Mouse (Mus musculus) cortical plate, adult 2 months (tissue): ENCODE results near the gene Ipo4.

Experiments
- CTCF ChIP-seq: fragments of 200-500 bp; IDR thresholded peaks from 2 replicates; pipeline ENCODE4 v1.5.1; 2011; ENCODE audit warnings: mild to moderate bottlenecking, control low read depth, low read length; ENCODE audit not compliant: insufficient read depth; ENCODE audit errors: extremely low read depth
- POLR2A ChIP-seq: fragments of 200-500 bp; IDR thresholded peaks from 2 replicates; pipeline ENCODE4 v1.6.1; 2011; ENCODE audit warnings: mild to moderate bottlenecking, low read length, control low read depth; ENCODE audit not compliant: insufficient read depth; ENCODE audit errors: extremely low read depth

GRCm38 (mm10) chr14:55641291-55641690 is 5.5 kb upstream of the Ipo4 start:
- TF ChIP-seq CTCF (no peak), POLR2A (no peak)
